Mouse (Mus musculus): ENCODE results near the gene Tmbim4.

DNA sequence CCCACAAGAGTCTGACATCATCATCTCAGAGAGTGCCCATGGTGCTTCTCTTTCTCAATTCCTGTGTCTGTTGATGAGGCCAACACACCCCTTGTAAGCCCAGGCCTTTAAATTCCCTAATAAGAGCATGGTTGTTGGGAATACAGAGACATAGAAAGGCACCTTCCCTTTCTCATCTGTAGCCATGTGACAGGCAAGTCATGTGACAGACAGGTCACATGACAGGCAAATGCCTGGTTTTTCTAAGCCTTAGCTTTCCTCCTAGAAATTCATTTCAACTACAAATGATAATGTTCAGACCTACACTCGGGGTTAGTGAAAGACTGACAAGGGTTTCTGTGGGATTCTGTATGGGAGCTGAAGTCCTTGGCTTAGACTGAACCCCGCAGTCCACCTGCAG lies 47.5 kb upstream of the Tmbim4 start:
- TF ChIP-seq CTCF (IDR thresholded peaks at IDR 0.05) (no peak), EP300 (IDR thresholded peaks at IDR 0.05) (no peak)
